Mouse (Mus musculus) embryonic stem cell, embryonic (primary cell): Measurements from ENCODE around the gene Rab25.

Experiments used
- CTCF ChIA-PET, 4 experiments: fragments of 300-600 bp in 2 of 4; fragments of 350-600 bp in 2 of 4; sonication (Branson Sonifier 250); formaldehyde crosslinking; loops; one replicate each; lab custom pipeline; 2022; ENCODE audit warnings: inconsistent platforms in 2 of 4; lab: Charles Lee
- POLR2A ChIA-PET, 4 experiments: fragments of 300-600 bp in 2 of 4; fragments of 350-600 bp in 2 of 4; sonication (Branson Sonifier 250); formaldehyde crosslinking; loops; one replicate each; lab custom pipeline; 2022; ENCODE audit warnings: antibody characterized with exemption in 4 of 4, inconsistent platforms in 1 of 4; lab: Charles Lee

Rab25 gene

GRCm38 (mm10) chr3:88541622-88542401 lies 6.3 kb downstream of the Rab25 start:
- ChIA-PET POLR2A (interaction anchor here in 3 of 4 experiments (0.5 to 69.6 kb wide), 9 partner anchors 11 to 66 kb away, joined by 3 to 2954 read pairs (median 5); partner anchors contain the start of genes Lamtor2 (in 2 of the 3), Ubqln4 (in 2 of the 3), Mex3a (in 1 of the 3) and Rab25 (in 1 of the 3)), CTCF (interaction anchor here in 1 of 4 experiments (0.9 kb wide), 1 partner anchor 26 kb away, joined by 3 read pairs; no protein-coding TSS in a partner anchor)

- POLR2A ChIA-PET, result interaction anchor here (0.6 to 69.6 kb wide), 35 partner anchors 8 to 204 kb away, joined by 3 to 2954 read pairs (median 5); partner anchors contain the start of genes Lamtor2 (in 3 of the 4), Ssr2 (in 3 of the 4), Mex3a (in 2 of the 4) and Rab25 (in 2 of the 4)
- CTCF ChIA-PET, result interaction anchor here (0.5 to 1.8 kb wide), 15 partner anchors 10 to 838 kb away, joined by 3 to 7 read pairs (median 3); partner anchors contain the start of gene Lamtor2 (in 1 of the 4)
Measured at GRCm38 (mm10) chr3:88540085-88540484, 8.0 kb downstream of the Rab25 start.

DNA sequence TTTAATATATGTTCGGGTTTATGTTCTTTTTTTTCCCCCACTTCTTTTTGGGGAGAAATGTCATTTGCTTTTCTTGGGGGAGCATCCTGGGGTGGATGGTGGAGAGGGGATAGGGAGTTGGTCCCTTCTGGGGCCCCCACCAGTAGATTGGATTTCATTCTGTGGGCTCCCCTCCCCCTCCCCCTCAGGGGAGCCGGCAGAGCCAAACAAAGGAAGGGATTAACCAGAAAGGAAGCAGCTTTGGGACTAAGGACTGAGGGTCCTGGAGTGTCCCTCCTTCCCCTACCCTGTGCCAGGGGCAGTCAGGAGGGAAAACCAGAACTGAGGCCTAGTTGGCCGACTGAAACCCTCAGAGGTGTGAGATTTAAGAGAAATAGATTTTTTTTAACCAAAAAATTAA lies 8.7 kb downstream of the Rab25 start:
- CTCF ChIA-PET, result interaction anchor here in 3 of 4 experiments (0.7 to 1.8 kb wide), 6 partner anchors 13 to 213 kb away, joined by 3 to 6 read pairs (median 3); partner anchors contain the start of gene Lamtor2 (in 1 of the 3)
- POLR2A ChIA-PET, result interaction anchor here (0.6 to 69.6 kb wide), 25 partner anchors 8 to 203 kb away, joined by 3 to 2954 read pairs (median 6); partner anchors contain the start of genes Lamtor2 (in 3 of the 4), Ssr2 (in 3 of the 4), Mex3a (in 2 of the 4) and Rab25 (in 2 of the 4)

DNA sequence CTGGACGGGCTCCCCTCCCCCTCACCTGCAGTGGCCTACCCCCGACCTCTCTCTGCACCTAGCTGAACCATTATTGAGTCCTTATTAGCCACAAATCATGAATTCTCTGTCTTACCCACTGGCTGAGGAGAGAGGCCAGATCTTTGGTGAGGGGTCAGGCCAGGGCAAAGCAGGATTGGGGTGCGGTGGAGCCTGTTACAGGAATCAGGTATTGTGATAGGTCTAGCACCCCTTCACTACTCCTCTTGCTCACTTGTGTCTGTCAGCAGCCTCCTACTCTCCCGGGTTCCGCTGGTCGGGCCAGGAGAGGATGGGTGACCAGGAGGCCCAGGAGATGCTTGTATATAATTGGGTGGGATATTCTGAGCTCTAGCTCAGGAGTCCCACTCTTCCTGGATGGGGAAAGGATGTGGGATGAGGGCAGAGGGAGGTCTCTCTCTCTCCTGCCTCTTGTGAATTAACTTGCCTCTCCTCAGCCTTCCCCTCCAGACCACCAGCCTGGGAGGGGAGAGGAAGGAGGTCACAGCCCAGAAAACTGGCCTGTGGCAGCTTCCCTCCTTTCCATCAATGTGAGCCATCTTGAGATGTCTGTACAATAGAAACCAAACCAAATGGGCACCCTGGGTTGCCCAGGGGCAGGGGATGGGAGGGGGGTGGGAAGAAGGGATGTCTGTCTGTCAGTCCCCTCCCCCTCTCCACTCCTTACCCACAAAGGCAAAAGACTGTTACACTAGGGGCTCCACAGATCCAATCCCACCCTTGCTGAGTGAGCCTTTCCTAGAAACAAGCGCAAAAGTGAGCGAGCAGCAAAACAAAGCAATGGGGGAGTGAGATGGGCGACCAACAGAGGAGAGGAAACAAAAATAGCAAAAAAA lies 9.6 kb downstream of the Rab25 start:
- ChIA-PET CTCF (interaction anchor here (0.6 to 1.4 kb wide), 7 partner anchors 8 to 231 kb away, joined by 3 to 6 read pairs (median 3); partner anchors contain the start of gene Lamtor2 (in 1 of the 4)), POLR2A (interaction anchor here in 3 of 4 experiments (0.6 to 69.6 kb wide), 12 partner anchors 7 to 566 kb away, joined by 3 to 2954 read pairs (median 4); partner anchors contain the start of genes Lamtor2 (in 2 of the 3), Mex3a (in 2 of the 3), Ubqln4 (in 2 of the 3) and Rab25 (in 1 of the 3))

DNA sequence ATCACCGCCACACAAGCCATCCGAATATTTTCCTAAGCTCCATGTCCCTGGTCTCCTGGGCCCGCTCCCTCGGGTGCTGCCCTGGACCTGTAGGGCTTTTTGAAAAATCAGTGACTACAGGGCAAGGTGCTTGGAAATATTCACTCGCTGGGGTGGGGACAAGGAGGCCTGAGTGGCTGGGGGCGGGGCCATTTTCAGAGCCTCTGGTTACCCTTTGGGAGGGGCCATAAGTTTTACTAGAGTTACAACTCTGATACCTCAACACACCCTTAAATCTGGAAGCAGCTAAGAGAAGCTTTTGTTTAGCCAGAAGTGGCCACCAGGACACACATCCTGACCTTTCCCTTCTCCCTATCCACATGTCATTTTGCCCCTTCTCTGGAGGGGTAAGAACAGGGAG lies 11.0 kb downstream of the Rab25 start:
- POLR2A ChIA-PET, result interaction anchor here in 3 of 4 experiments (0.7 to 69.6 kb wide), 9 partner anchors 13 to 94 kb away, joined by 3 to 2954 read pairs (median 4); partner anchors contain the start of genes Lamtor2 (in 3 of the 3), Ubqln4 (in 2 of the 3), Rab25 (in 1 of the 3) and Ssr2 (in 1 of the 3)
- CTCF ChIA-PET, result interaction anchor here in 2 of 4 experiments (0.5 to 1.4 kb wide), 3 partner anchors 15 to 395 kb away, joined by 3 to 5 read pairs (median 3); partner anchors contain the start of gene Lamtor2 (in 1 of the 2)

- ChIA-PET CTCF (interaction anchor here in 1 of 4 experiments (0.5 to 1.0 kb wide), 3 partner anchors 71 to 396 kb away, joined by 3 to 5 read pairs (median 3); no protein-coding TSS in a partner anchor), POLR2A (interaction anchor here in 3 of 4 experiments (0.7 to 69.6 kb wide), 11 partner anchors 8 to 126 kb away, joined by 3 to 2954 read pairs (median 4); partner anchors contain the start of genes Lamtor2 (in 2 of the 3), Rab25 (in 2 of the 3), Ubqln4 (in 2 of the 3) and Pmf1 (in 1 of the 3))
Measured at GRCm38 (mm10) chr3:88536103-88536930, 11.8 kb downstream of the Rab25 start.

GRCm38 (mm10) chr3:88535527-88535926 lies 12.6 kb downstream of the Rab25 start:
- ChIA-PET POLR2A (interaction anchor here in 3 of 4 experiments (0.6 to 69.6 kb wide), 10 partner anchors 9 to 125 kb away, joined by 3 to 2954 read pairs (median 4); partner anchors contain the start of genes Rab25 (in 2 of the 3), Lamtor2 (in 1 of the 3), Pmf1 (in 1 of the 3) and Ssr2 (in 1 of the 3)), CTCF (interaction anchor here in 1 of 4 experiments (0.6 to 1.0 kb wide), 2 partner anchors 72 to 299 kb away, joined by 3 read pairs; no protein-coding TSS in a partner anchor)

GRCm38 (mm10) chr3:88535005-88535404 lies 13.1 kb downstream of the Rab25 start:
- ChIA-PET CTCF (interaction anchor here in 1 of 4 experiments (1.0 kb wide), 1 partner anchor 73 kb away, joined by 3 read pairs; no protein-coding TSS in a partner anchor), POLR2A (interaction anchor here in 2 of 4 experiments (1.0 to 69.6 kb wide), 9 partner anchors 10 to 125 kb away, joined by 3 to 2954 read pairs (median 7); partner anchors contain the start of genes Rab25 (in 2 of the 2), Lamtor2 (in 1 of the 2), Pmf1 (in 1 of the 2) and Ssr2 (in 1 of the 2))

- CTCF ChIA-PET, result interaction anchor here in 3 of 4 experiments (0.6 to 1.8 kb wide), 8 partner anchors 11 to 87 kb away, joined by 3 to 9 read pairs (median 4); partner anchors contain the start of gene Lmna (in 1 of the 3)
- POLR2A ChIA-PET, result interaction anchor here (0.5 to 69.6 kb wide), 32 partner anchors 10 to 239 kb away, joined by 3 to 2954 read pairs (median 5); partner anchors contain the start of genes Lamtor2 (in 3 of the 4), Ssr2 (in 3 of the 4), Ubqln4 (in 3 of the 4) and Rab25 (in 2 of the 4)
Measured at GRCm38 (mm10) chr3:88533706-88534105, 14.4 kb downstream of the Rab25 start.

DNA sequence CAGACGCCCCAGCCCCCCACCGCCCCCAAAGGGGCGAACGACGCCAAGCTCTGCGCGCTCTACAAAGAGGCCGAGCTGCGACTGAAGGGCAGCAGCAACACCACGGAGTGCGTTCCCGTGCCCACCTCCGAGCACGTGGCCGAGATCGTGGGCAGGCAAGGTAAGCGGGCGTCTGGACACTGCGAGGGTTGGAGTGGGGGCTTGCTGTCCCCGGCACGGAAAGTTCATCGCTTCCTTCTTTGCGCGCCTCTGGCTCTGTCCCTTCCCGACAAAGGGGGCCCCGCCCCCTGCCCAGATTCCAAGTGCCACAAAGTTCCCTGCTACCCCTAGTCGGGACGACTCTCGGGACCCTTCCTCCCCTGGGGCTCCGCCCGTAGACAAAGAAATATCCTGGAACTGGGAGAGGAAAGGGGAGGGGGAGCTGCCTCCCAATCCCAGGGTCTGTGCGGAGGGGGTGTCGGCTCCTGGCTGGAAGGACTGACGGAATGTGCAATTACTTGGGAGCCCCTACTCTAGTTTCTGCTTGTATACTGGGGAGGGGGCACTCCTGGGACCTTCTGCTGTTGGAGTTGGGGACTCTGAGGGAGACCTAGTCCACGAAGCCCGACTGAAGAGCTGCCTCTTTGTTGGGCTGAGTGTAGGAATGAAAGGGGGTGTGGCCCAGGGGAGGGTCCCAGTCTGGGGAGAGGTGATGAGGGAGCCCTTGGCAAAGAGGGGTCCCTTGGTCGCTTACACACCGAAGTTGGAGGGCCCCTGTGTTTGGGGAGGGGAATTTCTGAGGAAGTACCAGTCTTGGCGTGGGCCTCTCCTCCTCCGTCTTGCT lies 15.2 kb downstream of the Rab25 start:
- ChIA-PET POLR2A (interaction anchor here (0.5 to 69.6 kb wide), 42 partner anchors 11 to 239 kb away, joined by 3 to 2954 read pairs (median 4); partner anchors contain the start of genes Ubqln4 (in 4 of the 4), Lamtor2 (in 3 of the 4), Rab25 (in 3 of the 4) and Ssr2 (in 3 of the 4)), CTCF (interaction anchor here in 3 of 4 experiments (0.7 to 3.8 kb wide), 12 partner anchors 9 to 87 kb away, joined by 3 to 18 read pairs (median 3); partner anchors contain the start of gene Lmna (in 1 of the 3))

GRCm38 (mm10) chr3:88532299-88532674 lies 15.8 kb downstream of the Rab25 start, which contains the start of gene Mex3a:
TSS of gene Mex3a (plus strand) at chr3:88532395.
- POLR2A ChIA-PET, result interaction anchor here (0.8 to 69.6 kb wide), 34 partner anchors 8 to 197 kb away, joined by 3 to 2954 read pairs (median 7); partner anchors contain the start of genes Ubqln4 (in 4 of the 4), Lamtor2 (in 3 of the 4), Pmf1 (in 2 of the 4) and Rab25 (in 2 of the 4)
- CTCF ChIA-PET, result interaction anchor here in 3 of 4 experiments (0.6 to 3.8 kb wide), 10 partner anchors 8 to 559 kb away, joined by 3 to 18 read pairs (median 4); partner anchors contain the start of gene Lmna (in 1 of the 3)

GRCm38 (mm10) chr3:88531348-88532298 lies 16.5 kb downstream of the Rab25 start:
- CTCF ChIA-PET, result interaction anchor here (0.5 to 3.8 kb wide), 18 partner anchors 10 to 846 kb away, joined by 3 to 18 read pairs (median 4); partner anchors contain the start of gene Lmna (in 1 of the 4)
- POLR2A ChIA-PET, result interaction anchor here (0.6 to 69.6 kb wide), 56 partner anchors 8 to 294 kb away, joined by 3 to 2954 read pairs (median 6); partner anchors contain the start of genes Ubqln4 (in 4 of the 4), Lamtor2 (in 3 of the 4), Pmf1 (in 3 of the 4) and Rab25 (in 3 of the 4)
